Mouse (Mus musculus): ENCODE data around the gene D17Wsu92e. TPM values are rescaled to one million over a fixed set of nuclear protein-coding genes. Genes with fewer than 3 reads are reported as not detected.
A peak's percentile ranks its signal among the peaks of the same experiment; 100 is the strongest.

The D17Wsu92e gene
- polyA plus RNA-seq, 1 experiment = 79.4 TPM

GRCm38 (mm10) chr17:27790015-27790414 lies 30.4 kb downstream of the D17Wsu92e start:
- Histone ChIP-seq H3K4me2 (ENCODE audit: low read depth) (no peak overlapping the region), H3ac (ENCODE audit: control insufficient read depth, insufficient read length) (no peak overlapping the region), H3K36me3 (ENCODE audit: control insufficient read depth, insufficient read depth) (peaks cover 8% of the 10 kb centered on the region), H3K27me3 (ENCODE audit: control insufficient read depth, insufficient read depth, insufficient read length) (no peaks in the 10 kb centered on the region), H3K4me3 (no peak overlapping the region), H3K79me2 (ENCODE audit: control insufficient read depth, insufficient read depth) (peaks cover 73% of the 10 kb centered on the region)
- no peak for TF ChIP-seq MYOD1 (IDR thresholded peaks at IDR 0.05; ENCODE audit: control insufficient read depth in 1 of 3, insufficient read length in 2 of 3, low read depth in 2 of 3)
- no peak for TF ChIP-seq REST (IDR thresholded peaks at IDR 0.05; ENCODE audit: insufficient read depth, insufficient read length)
- no peak for TF ChIP-seq USF1 (IDR thresholded peaks at IDR 0.05; ENCODE audit: low read depth)
- TF ChIP-seq E2F4 (IDR thresholded peaks at IDR 0.05; ENCODE audit: insufficient read depth) = no peak
- TF ChIP-seq SRF (IDR thresholded peaks at IDR 0.05; ENCODE audit: control insufficient read depth, insufficient read length, low read depth) = no peak
- no peak for TF ChIP-seq MAX (IDR thresholded peaks at IDR 0.05; ENCODE audit: low read depth)
- TF ChIP-seq TCF12 (IDR thresholded peaks at IDR 0.05; ENCODE audit: insufficient read depth, poor library complexity, severe bottlenecking) = no peak
- no peak for TF ChIP-seq POLR2AphosphoS2 (IDR thresholded peaks at IDR 0.05; ENCODE audit: insufficient read length, low read depth)
- no peak for TF ChIP-seq MYOG (IDR thresholded peaks at IDR 0.05; ENCODE audit: control insufficient read depth in 1 of 3, insufficient read depth in 1 of 3, insufficient read length in 2 of 3, low read depth in 2 of 3)

DNA sequence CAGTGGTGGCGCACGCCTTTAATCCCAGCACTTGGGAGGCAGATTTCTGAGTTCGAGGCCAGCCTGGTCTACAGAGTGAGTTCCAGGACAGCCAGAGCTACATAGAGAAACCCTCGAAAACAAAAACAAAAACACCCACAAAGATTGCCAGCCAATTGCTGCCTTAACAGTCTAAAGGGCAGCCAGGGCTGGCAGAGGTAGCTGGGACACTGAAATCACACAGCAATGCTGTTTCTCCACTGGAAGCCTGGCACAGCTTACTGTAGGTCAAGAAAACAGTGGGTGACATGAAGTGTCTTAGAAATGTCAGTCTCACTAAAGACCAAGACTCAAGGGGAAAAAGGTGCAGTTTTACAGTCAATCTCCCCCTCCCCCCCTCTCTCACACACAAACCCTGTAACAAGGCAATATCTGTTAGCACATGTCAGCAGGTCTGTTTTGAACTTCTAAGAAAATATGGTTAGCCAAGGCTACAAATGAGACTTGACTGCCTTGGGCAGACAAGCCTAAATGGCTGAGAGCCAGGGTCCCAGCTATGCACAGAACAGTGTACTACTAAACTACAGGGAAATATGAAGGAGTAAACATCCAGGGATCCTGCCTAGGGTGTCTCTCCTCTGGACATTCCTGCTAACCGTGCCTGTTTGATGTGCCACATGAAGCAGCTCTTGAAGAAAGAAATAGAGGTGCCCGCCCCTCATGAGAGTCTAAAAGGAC lies 31.8 kb downstream of the D17Wsu92e start:
- Histone ChIP-seq H3K4me3 (no peak overlapping the region), H3K4me2 (ENCODE audit: low read depth) (no peak overlapping the region), H3K36me3 (ENCODE audit: control insufficient read depth, insufficient read depth) (peaks cover 8% of the 10 kb centered on the region), H3K79me2 (ENCODE audit: control insufficient read depth, insufficient read depth) (peaks cover 60% of the 10 kb centered on the region), H3K27me3 (ENCODE audit: control insufficient read depth, insufficient read depth, insufficient read length) (no peaks in the 10 kb centered on the region), H3ac (ENCODE audit: control insufficient read depth, insufficient read length) (no peak overlapping the region)
- TF ChIP-seq POLR2AphosphoS2 (IDR thresholded peaks at IDR 0.05; ENCODE audit: insufficient read length, low read depth) (no peak), USF1 (IDR thresholded peaks at IDR 0.05; ENCODE audit: low read depth) (no peak), E2F4 (IDR thresholded peaks at IDR 0.05; ENCODE audit: insufficient read depth) (no peak), TCF3 (IDR thresholded peaks at IDR 0.05; ENCODE audit: insufficient read length, low read depth) (no peak), MYOG (IDR thresholded peaks at IDR 0.05; ENCODE audit: control insufficient read depth in 1 of 3, insufficient read depth in 1 of 3, insufficient read length in 2 of 3, low read depth in 2 of 3) (no peak), CEBPB (IDR thresholded peaks at IDR 0.05; ENCODE audit: insufficient read depth, poor library complexity, severe bottlenecking) (no peak), MAX (IDR thresholded peaks at IDR 0.05; ENCODE audit: low read depth) (no peak), POLR2A (IDR thresholded peaks at IDR 0.05; ENCODE audit: insufficient read length, low read depth) (no peak), REST (IDR thresholded peaks at IDR 0.05; ENCODE audit: insufficient read depth, insufficient read length) (no peak), MYOD1 (IDR thresholded peaks at IDR 0.05; ENCODE audit: control insufficient read depth in 1 of 3, insufficient read length in 2 of 3, low read depth in 2 of 3) (no peak), TCF12 (IDR thresholded peaks at IDR 0.05; ENCODE audit: insufficient read depth, poor library complexity, severe bottlenecking) (no peak), SRF (IDR thresholded peaks at IDR 0.05; ENCODE audit: control insufficient read depth, insufficient read length, low read depth) (no peak)

GRCm38 (mm10) chr17:27783567-27783966 lies 36.9 kb downstream of the D17Wsu92e start:
- peaks cover 30% of the 10 kb centered on the region for H3K79me2 ChIP-seq (ENCODE audit: control insufficient read depth, insufficient read depth)
- H3K27me3 ChIP-seq (ENCODE audit: control insufficient read depth, insufficient read depth, insufficient read length) = no peaks in the 10 kb centered on the region
- peaks cover 8% of the 10 kb centered on the region for H3K36me3 ChIP-seq (ENCODE audit: control insufficient read depth, insufficient read depth)
- no peak overlapping the region for H3ac ChIP-seq (ENCODE audit: control insufficient read depth, insufficient read length)
- no peak overlapping the region for H3K4me3 ChIP-seq
- TF ChIP-seq TCF12 (IDR thresholded peaks at IDR 0.05; ENCODE audit: insufficient read depth, poor library complexity, severe bottlenecking) (peak; percentile 29), MYOD1 (IDR thresholded peaks at IDR 0.05; ENCODE audit: control insufficient read depth in 1 of 3, insufficient read length in 2 of 3, low read depth in 2 of 3) (peak in 2 of 3 experiments; percentile 61 to 89), TCF3 (IDR thresholded peaks at IDR 0.05; ENCODE audit: insufficient read length, low read depth) (no peak), SRF (IDR thresholded peaks at IDR 0.05; ENCODE audit: control insufficient read depth, insufficient read length, low read depth) (no peak), REST (IDR thresholded peaks at IDR 0.05; ENCODE audit: insufficient read depth, insufficient read length) (no peak), USF1 (IDR thresholded peaks at IDR 0.05; ENCODE audit: low read depth) (no peak), MYOG (IDR thresholded peaks at IDR 0.05; ENCODE audit: control insufficient read depth in 1 of 3, insufficient read depth in 1 of 3, insufficient read length in 2 of 3, low read depth in 2 of 3) (peak in 2 of 3 experiments; percentile 38 to 75), POLR2A (IDR thresholded peaks at IDR 0.05; ENCODE audit: insufficient read length, low read depth) (no peak)
- H3K4me2 ChIP-seq (ENCODE audit: low read depth) = no peak overlapping the region

DNA sequence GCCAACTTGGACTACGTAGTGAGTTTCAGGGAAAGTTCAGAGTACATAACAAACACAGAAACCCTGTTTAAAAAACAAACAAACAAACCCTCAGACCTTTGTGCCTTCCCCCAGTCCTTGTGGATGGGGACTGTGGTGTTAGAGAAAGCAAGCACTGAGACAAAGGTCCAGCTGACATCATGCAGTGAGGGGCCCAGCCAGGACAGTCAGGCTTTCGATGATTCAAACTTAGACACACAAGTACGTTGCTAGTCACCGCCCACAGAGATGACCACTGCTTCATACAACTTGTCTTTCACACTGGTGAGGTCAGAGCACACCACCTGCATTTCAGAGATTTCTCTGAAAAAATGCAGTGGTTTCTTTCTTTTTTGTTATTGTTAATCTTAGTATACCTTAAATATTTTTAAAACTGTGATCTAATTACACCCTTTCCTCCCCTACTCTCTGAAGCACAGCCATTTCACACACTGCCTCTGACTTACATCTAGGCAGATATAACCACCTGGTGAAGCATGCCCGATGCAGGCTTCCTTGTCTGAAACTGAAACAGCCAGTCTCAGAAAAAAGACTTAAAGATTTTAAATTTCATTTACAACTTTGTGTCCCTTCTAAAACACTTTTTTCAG lies 39.3 kb downstream of the D17Wsu92e start:
- Histone ChIP-seq H3ac (ENCODE audit: control insufficient read depth, insufficient read length) (no peak overlapping the region), H3K36me3 (ENCODE audit: control insufficient read depth, insufficient read depth) (peaks cover 8% of the 10 kb centered on the region)
- TF ChIP-seq MYOD1 (IDR thresholded peaks at IDR 0.05; ENCODE audit: control insufficient read depth in 1 of 3, insufficient read length in 2 of 3, low read depth in 2 of 3) = no peak
- TF ChIP-seq SRF (IDR thresholded peaks at IDR 0.05; ENCODE audit: control insufficient read depth, insufficient read length, low read depth) = no peak
- no peak for TF ChIP-seq REST (IDR thresholded peaks at IDR 0.05; ENCODE audit: insufficient read depth, insufficient read length)
- no peak for TF ChIP-seq TCF3 (IDR thresholded peaks at IDR 0.05; ENCODE audit: insufficient read length, low read depth)
- TF ChIP-seq USF1 (IDR thresholded peaks at IDR 0.05; ENCODE audit: low read depth) = no peak
- no peak for TF ChIP-seq POLR2A (IDR thresholded peaks at IDR 0.05; ENCODE audit: insufficient read length, low read depth)
- TF ChIP-seq POLR2AphosphoS2 (IDR thresholded peaks at IDR 0.05; ENCODE audit: insufficient read length, low read depth) = no peak
- TF ChIP-seq MAX (IDR thresholded peaks at IDR 0.05; ENCODE audit: low read depth) = no peak
- TF ChIP-seq TCF12 (IDR thresholded peaks at IDR 0.05; ENCODE audit: insufficient read depth, poor library complexity, severe bottlenecking) = no peak
- TF ChIP-seq E2F4 (IDR thresholded peaks at IDR 0.05; ENCODE audit: insufficient read depth) = no peak
- no peak for TF ChIP-seq CEBPB (IDR thresholded peaks at IDR 0.05; ENCODE audit: insufficient read depth, poor library complexity, severe bottlenecking)
- TF ChIP-seq MYOG (IDR thresholded peaks at IDR 0.05; ENCODE audit: control insufficient read depth in 1 of 3, insufficient read depth in 1 of 3, insufficient read length in 2 of 3, low read depth in 2 of 3) = no peak

More for the DNA sequence above, 39.3 kb downstream of the D17Wsu92e start:
- Histone ChIP-seq H3K79me2 (ENCODE audit: control insufficient read depth, insufficient read depth) (peaks cover 22% of the 10 kb centered on the region), H3K4me2 (ENCODE audit: low read depth) (peak overlapping the region; percentile 34), H3K27me3 (ENCODE audit: control insufficient read depth, insufficient read depth, insufficient read length) (no peaks in the 10 kb centered on the region), H3K4me3 (no peak overlapping the region)
